Mouse (Mus musculus): ENCODE results near the gene Gcgr. TPM values are rescaled to one million over a fixed set of nuclear protein-coding genes. Genes with fewer than 3 reads are reported as not detected.

Gene Gcgr
- total and polyA plus RNA-seq, 3 experiments, result not detected

GRCm38 (mm10) chr11:120528903-120529302 lies 1.6 kb upstream of the Gcgr start:
- no peaks in the 10 kb centered on the region for H3K9me3 ChIP-seq (replicated peaks; ENCODE audit: insufficient read depth, low read length)
- H3K9ac ChIP-seq (ENCODE audit: control insufficient read depth, low read depth, low read length, poor library complexity, severe bottlenecking), result no peak overlapping the region
- peaks cover 0 to 15% of the 10 kb centered on the region in 2 experiments; a peak in 2 of 4 replicates for H3K36me3 ChIP-seq (ENCODE audit: control insufficient read depth in 1 of 2, insufficient read depth in 2 of 2, low read length in 2 of 2)
- H3K4me1 ChIP-seq (ENCODE audit: control insufficient read depth in 1 of 2, insufficient read depth in 2 of 2, low read length in 2 of 2), result peaks cover 4 to 25% of the 10 kb centered on the region in 2 experiments
- H3K79me2 ChIP-seq (ENCODE audit: control insufficient read depth, insufficient read depth, low read length, poor library complexity), result no peaks in the 10 kb centered on the region
- TF ChIP-seq MAFK (IDR thresholded peaks at IDR 0.05; ENCODE audit: borderline replicate concordance, low read depth, low read length) (no peak), HCFC1 (IDR thresholded peaks at IDR 0.05; ENCODE audit: low read depth, low read length) (no peak), USF1 (IDR thresholded peaks at IDR 0.05; ENCODE audit: low read depth, low read length) (no peak), CHD2 (IDR thresholded peaks at IDR 0.05; ENCODE audit: low read length) (no peak), ZC3H11A (IDR thresholded peaks at IDR 0.05; ENCODE audit: low read depth, low read length) (no peak), EP300 (IDR thresholded peaks at IDR 0.05; ENCODE audit: low read depth in 1 of 2, low read length in 2 of 2) (no peak), ZKSCAN1 (IDR thresholded peaks at IDR 0.05; ENCODE audit: low read depth, low read length) (no peak), MAZ (IDR thresholded peaks at IDR 0.05; ENCODE audit: low read depth, low read length) (no peak)
- no peak for DNase-seq (ENCODE audit: low read depth, low spot score)
- no peak overlapping the region for H3K27ac ChIP-seq (ENCODE audit: control insufficient read depth, low read depth, low read length)
- peaks cover 5 to 10% of the 10 kb centered on the region in 2 experiments; a peak in 2 of 4 replicates for H3K27me3 ChIP-seq (ENCODE audit: control insufficient read depth in 1 of 2, insufficient read depth in 2 of 2, low read length in 2 of 2)
- no peak overlapping the region for H3K4me3 ChIP-seq (ENCODE audit: control insufficient read depth in 1 of 2, insufficient read depth in 1 of 2, low read depth in 2 of 2, low read length in 2 of 2)

- Histone ChIP-seq H3K79me2 (ENCODE audit: control insufficient read depth, insufficient read depth, low read length, poor library complexity) (no peaks in the 10 kb centered on the region), H3K4me1 (ENCODE audit: control insufficient read depth in 1 of 2, insufficient read depth in 2 of 2, low read length in 2 of 2) (peaks cover 4 to 14% of the 10 kb centered on the region in 2 experiments), H3K27me3 (ENCODE audit: control insufficient read depth in 1 of 2, insufficient read depth in 2 of 2, low read length in 2 of 2) (peaks cover 5 to 10% of the 10 kb centered on the region in 2 experiments; a peak in 2 of 4 replicates), H3K9ac (ENCODE audit: control insufficient read depth, low read depth, low read length, poor library complexity, severe bottlenecking) (no peak overlapping the region), H3K9me3 (replicated peaks; ENCODE audit: insufficient read depth, low read length) (no peaks in the 10 kb centered on the region), H3K4me3 (ENCODE audit: control insufficient read depth in 1 of 2, insufficient read depth in 1 of 2, low read depth in 2 of 2, low read length in 2 of 2) (no peak overlapping the region), H3K36me3 (ENCODE audit: control insufficient read depth in 1 of 2, insufficient read depth in 2 of 2, low read length in 2 of 2) (peaks cover 0 to 9% of the 10 kb centered on the region in 2 experiments; a peak in 2 of 4 replicates), H3K27ac (ENCODE audit: control insufficient read depth, low read depth, low read length) (no peak overlapping the region)
- DNase-seq (ENCODE audit: low read depth, low spot score), result no peak
- no peak for TF ChIP-seq BHLHE40 (IDR thresholded peaks at IDR 0.05; ENCODE audit: borderline replicate concordance, low read depth, low read length)
- no peak for TF ChIP-seq HCFC1 (IDR thresholded peaks at IDR 0.05; ENCODE audit: low read depth, low read length)
- TF ChIP-seq TBP (IDR thresholded peaks at IDR 0.05; ENCODE audit: low read depth, low read length), result no peak
- TF ChIP-seq CTCF (IDR thresholded peaks at IDR 0.05 in 2 of 3, conservative IDR thresholded peaks at IDR 0.05 in 1 of 3; ENCODE audit: control insufficient read depth in 1 of 3, insufficient read depth in 1 of 3, low read depth in 2 of 3, low read length in 3 of 3, poor library complexity in 1 of 3, severe bottlenecking in 1 of 3), result no peak
Measured at GRCm38 (mm10) chr11:120531646-120532045, 1.1 kb downstream of the Gcgr start.

- no peak overlapping the region for H3K9ac ChIP-seq (ENCODE audit: control insufficient read depth, low read depth, low read length, poor library complexity, severe bottlenecking)
- TF ChIP-seq SIN3A (IDR thresholded peaks at IDR 0.05; ENCODE audit: low read length), result no peak
- TF ChIP-seq JUND (IDR thresholded peaks at IDR 0.05; ENCODE audit: low read depth, low read length), result no peak
- no peak for TF ChIP-seq NRF1 (IDR thresholded peaks at IDR 0.05; ENCODE audit: insufficient read depth, low read depth, low read length, poor library complexity, severe bottlenecking)
- TF ChIP-seq ZC3H11A (IDR thresholded peaks at IDR 0.05; ENCODE audit: low read depth, low read length), result no peak
- no peak for DNase-seq (ENCODE audit: low read depth, low spot score)
- no peak overlapping the region for H3K27ac ChIP-seq (ENCODE audit: control insufficient read depth, low read depth, low read length)
- H3K79me2 ChIP-seq (ENCODE audit: control insufficient read depth, insufficient read depth, low read length, poor library complexity), result no peaks in the 10 kb centered on the region
- peaks cover 0 to 7% of the 10 kb centered on the region in 2 experiments; a peak in 1 of 4 replicates for H3K4me1 ChIP-seq (ENCODE audit: control insufficient read depth in 1 of 2, insufficient read depth in 2 of 2, low read length in 2 of 2)
- no peak overlapping the region for H3K4me3 ChIP-seq (ENCODE audit: control insufficient read depth in 1 of 2, insufficient read depth in 1 of 2, low read depth in 2 of 2, low read length in 2 of 2)
- H3K27me3 ChIP-seq (ENCODE audit: control insufficient read depth in 1 of 2, insufficient read depth in 2 of 2, low read length in 2 of 2), result peaks cover 5 to 10% of the 10 kb centered on the region in 2 experiments; a peak in 2 of 4 replicates
- no peaks in the 10 kb centered on the region for H3K9me3 ChIP-seq (replicated peaks; ENCODE audit: insufficient read depth, low read length)
- H3K36me3 ChIP-seq (ENCODE audit: control insufficient read depth in 1 of 2, insufficient read depth in 2 of 2, low read length in 2 of 2), result no peaks in the 10 kb centered on the region
Measured at GRCm38 (mm10) chr11:120534093-120534492, 3.6 kb downstream of the Gcgr start.

Data from MEL (cell line).